Mouse (Mus musculus): ENCODE data around the gene Nipsnap3a. TPM values are rescaled to one million over a fixed set of nuclear protein-coding genes. Genes with fewer than 3 reads are reported as not detected.

Nipsnap3a gene
- total RNA-seq, 2 experiments from 2014 or later: not detected

DNA sequence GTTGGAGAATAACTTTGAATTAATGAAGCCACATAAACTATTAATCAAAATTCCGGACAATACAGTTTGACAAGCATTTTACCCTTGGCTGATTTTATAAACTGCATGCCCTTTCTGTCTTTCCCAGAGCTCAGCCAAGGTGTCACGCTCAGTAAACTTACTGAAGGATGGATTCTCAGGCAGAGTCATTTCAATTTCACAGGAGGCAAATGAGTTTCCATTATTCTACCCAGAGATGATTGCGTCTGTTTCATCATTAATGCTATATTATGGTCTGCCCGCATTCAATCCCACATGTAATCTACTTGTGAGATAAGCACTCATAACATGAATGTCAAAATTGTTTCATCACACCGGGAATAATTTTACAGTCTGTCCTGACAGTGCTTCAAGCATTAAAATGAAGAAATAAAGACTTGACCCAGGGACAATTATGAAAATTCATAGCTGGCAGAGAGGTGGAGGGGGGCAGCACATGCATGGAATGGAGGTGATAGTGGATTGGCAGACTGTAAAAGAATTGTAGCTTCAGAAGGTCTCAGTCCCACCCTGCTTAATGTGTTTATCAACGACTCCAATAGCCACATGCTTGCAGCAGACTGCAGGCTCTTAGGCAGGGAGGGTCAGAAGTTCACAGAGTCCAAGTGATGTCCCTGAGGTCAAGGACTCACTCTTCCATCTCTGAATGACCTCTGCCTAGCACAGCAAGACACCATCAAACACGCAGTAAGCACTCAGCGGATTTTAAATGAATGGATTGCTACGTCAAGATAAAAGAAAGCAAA is 57.4 kb downstream of the Nipsnap3a start:
- DNase-seq (ENCODE audit: low spot score in 2 of 2): no peak

Other genes with a start within 250 kb of the Nipsnap3a start
- not detected for gene Olfr275, start 174.7 kb upstream of the Nipsnap3a start, total RNA-seq (2021)
- gene Olfr273, start 130.0 kb upstream of the Nipsnap3a start, total RNA-seq (2021): not detected
- gene Olfr272, start 70.1 kb upstream of the Nipsnap3a start, total RNA-seq (2021): not detected
- not detected for gene Olfr270, start 24.7 kb upstream of the Nipsnap3a start, total RNA-seq (2021)
- gene Nipsnap3b, start 22.6 kb downstream of the Nipsnap3a start, total RNA-seq (2021): 10 to 100 TPM; 29.9 to 31.9 TPM
- 10 to 100 TPM; 38.2 to 40.5 TPM for gene Abca1, start 170.6 kb downstream of the Nipsnap3a start, total RNA-seq (2021)